Mouse (Mus musculus): ENCODE results near the gene Arid1b. TPM values are rescaled to one million over a fixed set of nuclear protein-coding genes. Genes with fewer than 3 reads are reported as not detected.

Gene Arid1b
- total RNA-seq, 2 experiments from 2014 or later, result 33.6 to 36.6 TPM

DNA sequence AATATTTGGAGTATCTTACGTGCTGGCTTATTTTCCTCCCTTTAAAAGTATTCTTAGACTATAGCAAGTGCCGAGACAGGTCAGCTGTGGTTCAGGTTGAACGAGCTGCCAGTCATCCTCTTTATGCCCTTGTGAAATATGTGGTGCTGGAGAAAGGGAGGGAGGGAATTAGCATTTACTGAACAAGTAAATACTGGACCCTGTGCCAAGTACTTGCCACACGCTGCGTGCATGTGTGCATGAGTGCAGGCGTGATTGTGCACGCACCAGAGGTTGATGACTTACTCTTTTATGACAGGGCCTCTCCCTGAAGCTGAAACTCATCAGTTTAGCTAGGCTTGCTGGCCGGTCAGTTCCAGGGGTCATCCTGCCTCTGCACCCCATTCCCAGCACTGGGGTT, 226.9 kb downstream of the Arid1b start:
- DNase-seq, result no peak
- intact Hi-C loops (cut with DNase I), result no loop called here

DNA sequence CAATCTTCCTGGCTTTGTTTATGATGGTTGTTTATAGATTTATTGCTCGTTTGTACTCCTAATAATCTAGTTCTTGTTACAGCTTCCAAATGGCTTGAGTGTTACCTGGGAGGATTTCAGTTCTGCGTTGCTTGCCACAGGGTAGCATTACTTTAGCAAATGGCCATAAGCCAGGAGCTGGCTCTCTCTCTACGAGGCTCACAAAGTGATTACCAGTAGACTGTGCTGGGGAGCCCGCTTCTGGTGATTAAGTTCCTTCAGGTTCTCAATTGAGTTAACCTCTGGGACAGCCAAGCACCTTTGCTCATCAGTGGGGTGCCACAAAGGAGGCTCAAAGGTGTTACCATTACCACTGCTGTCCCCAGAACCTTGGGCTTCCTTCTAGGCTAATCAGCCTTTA, 227.4 kb downstream of the Arid1b start:
- intact Hi-C loops (cut with DNase I), result no loop called here
- peak in 1 of 2 experiments; percentile 25 for DNase-seq

DNA sequence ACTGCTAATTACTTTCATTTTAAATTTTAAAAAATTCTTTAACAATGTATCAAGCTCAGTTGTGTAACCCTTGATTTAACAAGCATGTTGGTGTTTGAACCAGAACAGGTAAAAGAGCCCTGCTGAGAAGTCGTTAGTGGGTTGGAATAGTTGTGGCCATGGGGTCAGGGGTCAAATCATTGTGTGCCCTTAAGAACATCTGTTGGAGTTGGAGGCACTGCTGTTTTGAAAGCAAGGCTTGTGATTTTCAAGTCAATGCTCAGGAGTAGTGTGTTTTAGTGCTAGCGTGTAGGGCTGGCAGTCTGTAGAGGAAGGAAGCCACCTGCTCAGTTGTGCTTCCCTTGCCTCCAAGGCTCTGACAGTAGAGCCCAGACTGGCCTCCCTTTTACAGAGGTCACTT, 228.7 kb downstream of the Arid1b start:
- no peak for DNase-seq
- intact Hi-C loops (cut with DNase I), result no loop called here

DNA sequence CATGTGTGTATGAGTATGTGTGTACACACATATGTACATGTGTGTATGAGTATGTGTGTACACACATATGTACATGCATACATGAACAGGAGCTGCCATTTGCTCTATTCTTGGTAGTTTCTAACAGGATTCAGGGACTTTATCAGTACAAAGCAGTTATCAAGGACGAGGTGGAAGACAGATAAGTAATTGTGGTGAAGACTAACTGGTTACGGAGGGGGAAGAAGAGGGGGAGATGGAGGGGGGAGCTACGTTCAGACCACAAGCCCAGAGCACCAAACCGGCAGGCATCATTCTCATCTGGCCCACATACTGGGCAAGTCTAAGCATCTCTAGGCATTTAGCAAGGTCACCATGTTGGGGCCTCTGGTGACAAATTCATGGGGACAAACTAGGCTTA, 230.8 kb downstream of the Arid1b start:
- DNase-seq, result no peak
- intact Hi-C loops (cut with DNase I), result no loop called here

DNA sequence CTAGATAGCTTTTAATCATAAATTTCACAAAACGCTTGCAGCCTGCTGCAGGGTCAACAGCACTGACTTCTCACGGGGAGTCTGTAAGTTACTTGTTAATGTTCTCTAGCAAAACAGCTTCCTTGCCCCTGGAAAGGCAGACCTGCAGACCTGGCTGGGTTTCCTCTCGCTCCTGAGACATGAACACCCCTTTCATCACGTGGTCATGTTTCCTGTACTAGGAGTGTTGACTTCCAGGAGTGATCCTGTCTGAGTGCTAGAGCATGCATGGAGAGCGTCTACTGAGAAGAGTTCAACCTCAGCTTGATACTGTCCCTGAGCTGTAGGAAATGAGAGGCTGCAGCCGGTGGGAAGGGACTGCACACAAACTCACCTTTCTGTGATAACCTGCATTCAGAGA, 233.0 kb downstream of the Arid1b start:
- DNase-seq, result no peak
- intact Hi-C loops (cut with DNase I), result no loop called here

DNA sequence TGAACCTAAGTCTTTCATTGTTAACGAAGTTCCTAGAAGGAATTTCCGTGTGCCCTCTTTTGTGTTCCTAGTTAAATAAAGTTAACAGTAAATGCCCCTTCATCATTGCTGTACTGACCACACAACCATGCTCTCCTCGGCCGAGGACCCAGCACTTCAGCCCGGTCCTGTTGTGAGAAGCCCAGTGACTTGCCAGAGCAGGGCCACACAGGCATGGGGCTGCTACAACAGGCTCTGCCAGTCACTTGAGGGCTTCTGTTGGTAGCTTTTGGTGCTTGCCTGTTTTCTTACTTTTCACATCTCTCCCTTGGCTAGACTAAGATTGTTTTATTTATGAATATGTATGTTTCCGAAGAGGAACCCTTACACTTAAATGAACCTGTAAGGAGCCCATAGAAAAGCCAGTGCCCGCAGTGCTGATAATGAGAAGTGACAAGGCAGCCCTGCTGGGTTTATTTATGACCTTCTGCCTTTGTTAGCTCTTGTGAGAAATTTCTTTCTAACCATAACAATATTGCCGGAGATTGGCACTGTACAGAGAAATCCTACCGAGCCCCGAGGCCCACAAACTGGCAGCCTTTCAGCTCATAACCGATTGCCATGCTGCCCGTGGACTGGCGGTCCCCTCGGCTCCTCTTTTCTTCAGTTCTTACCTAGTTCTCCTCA, 234.0 kb downstream of the Arid1b start:
- DNase-seq, result no peak
- intact Hi-C loops (cut with DNase I), result no loop called here

DNA sequence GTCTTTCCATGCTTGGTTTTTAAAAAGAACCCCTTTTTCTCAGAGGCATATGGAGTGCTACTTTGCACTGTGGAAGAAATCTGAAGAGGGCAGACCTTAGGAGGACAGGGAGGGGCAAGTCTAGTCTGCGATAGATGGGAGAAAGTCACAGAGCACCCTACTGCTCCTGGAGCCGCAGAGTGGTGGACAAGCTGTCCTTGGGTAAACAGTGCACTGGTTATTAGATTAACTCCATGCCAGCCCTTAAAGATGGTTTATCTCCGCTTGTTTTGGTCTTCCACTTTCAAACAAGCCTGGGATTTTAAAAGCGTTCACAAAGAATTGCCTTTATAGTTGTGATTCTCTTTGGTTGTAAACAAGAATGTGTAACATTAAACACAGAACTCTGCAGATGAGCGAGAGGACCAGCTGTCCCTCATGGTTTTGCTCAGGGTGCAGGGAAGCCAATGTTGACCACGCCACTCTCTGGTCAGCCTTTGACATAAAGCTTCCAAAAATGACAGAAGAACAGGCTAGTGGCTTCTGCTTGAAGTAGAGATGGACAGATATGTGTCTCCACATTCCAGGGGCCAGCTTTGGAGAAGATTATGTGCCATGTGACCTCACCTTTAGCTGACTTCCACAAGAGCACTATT, 234.6 kb downstream of the Arid1b start:
- intact Hi-C loops (cut with DNase I), result no loop called here
- no peak for DNase-seq

DNA sequence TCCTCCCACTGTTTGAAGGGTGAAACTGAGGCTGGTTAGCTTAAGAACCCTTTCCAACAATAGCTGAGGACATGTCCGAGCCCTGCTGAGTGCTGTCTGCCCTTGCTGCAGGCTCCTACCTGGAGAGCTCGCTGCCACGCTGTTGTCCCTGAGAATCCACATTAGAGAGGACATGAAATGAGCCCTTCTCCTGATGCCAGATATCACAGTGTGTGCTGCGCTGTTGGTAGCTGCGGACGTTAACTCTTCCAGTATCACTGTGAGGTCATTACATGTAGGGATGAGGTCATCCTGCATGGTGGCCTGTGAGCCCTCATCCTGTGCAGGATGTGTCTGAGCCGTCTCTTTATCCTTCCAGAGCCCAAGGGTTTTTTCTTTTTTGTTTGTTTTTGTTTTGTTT, 235.9 kb downstream of the Arid1b start:
- intact Hi-C loops (cut with DNase I), result no loop called here
- DNase-seq, result no peak

DNA sequence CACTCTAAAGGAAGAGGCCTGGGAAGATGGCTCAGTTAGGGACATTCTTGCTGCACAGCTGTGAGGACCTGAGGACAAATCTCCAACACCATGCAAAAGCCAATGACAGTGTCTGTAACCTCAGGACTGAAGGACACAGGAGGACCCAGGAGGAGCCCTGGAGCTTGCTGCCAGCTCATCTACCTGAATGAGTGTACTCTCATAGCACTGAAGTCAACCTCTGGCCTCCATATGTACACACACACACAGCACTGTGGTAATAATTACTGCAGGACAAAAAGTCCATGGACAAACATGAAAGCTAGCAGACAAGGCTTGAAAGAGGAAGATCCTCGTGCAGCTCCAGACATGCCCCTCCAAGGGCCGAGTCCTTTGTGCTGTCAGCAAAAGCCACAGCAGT, 238.0 kb downstream of the Arid1b start:
- DNase-seq, result no peak
- intact Hi-C loops (cut with DNase I), result no loop called here

DNA sequence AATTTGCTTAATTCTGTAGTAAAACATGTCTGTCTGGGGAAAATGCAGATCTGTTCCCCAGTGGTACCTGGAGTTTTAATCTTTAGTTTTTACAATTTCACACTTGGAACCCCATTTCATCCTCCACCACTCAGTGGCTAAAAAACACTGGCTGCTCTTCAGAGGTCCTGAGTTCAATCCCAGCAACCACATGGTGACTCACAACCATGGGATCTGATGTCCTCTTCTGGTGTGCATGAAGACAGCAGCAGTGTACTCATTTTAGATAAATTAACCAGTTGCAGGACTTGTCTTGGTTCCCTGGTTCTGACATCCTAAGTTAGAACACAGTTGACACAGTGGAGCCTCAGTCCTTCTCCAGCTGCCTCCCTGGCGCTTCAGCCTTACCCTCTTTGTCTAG, 239.9 kb downstream of the Arid1b start:
- intact Hi-C loops (cut with DNase I), result no loop called here
- DNase-seq, result no peak

DNA sequence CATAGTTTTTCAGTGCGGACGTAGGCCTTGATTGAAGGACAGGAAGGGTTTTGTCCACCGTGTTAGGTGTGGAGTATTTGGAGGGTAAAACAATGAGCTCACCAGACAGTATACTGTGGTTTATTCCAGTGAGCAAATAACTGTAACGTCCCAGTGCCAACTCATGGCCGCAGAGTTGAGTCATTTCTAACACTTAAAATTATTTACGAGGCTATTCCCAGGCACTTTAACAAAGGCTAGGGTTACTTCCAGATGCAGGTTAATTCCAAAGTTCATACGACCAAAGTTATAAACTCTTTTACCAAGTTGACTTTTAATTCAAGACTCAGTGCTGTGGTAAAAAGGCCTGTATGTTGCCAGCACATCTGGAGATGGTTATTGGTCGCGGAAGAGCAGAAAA, 240.9 kb downstream of the Arid1b start:
- intact Hi-C loops (cut with DNase I), result no loop called here
- no peak for DNase-seq

DNA sequence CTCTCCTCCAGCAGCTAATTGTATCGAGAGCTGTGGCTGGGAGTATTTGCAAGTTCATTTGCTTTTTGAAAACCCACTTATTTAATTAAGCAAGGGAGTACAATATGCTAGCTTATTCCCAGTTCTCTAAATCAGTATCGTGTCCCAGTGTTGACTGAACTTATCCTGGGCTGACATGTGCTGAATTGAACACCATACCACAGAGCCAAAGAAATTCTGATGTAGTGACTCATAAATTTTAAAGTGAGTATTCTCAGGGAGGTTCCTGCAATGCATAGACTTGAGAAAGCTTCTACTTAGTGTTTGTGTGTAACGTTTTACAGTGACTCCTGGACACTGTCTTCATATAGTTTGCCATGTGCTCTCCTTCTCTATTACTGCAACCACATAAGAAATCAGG, 243.6 kb downstream of the Arid1b start:
- intact Hi-C loops (cut with DNase I), result no loop called here
- no peak for DNase-seq

DNA sequence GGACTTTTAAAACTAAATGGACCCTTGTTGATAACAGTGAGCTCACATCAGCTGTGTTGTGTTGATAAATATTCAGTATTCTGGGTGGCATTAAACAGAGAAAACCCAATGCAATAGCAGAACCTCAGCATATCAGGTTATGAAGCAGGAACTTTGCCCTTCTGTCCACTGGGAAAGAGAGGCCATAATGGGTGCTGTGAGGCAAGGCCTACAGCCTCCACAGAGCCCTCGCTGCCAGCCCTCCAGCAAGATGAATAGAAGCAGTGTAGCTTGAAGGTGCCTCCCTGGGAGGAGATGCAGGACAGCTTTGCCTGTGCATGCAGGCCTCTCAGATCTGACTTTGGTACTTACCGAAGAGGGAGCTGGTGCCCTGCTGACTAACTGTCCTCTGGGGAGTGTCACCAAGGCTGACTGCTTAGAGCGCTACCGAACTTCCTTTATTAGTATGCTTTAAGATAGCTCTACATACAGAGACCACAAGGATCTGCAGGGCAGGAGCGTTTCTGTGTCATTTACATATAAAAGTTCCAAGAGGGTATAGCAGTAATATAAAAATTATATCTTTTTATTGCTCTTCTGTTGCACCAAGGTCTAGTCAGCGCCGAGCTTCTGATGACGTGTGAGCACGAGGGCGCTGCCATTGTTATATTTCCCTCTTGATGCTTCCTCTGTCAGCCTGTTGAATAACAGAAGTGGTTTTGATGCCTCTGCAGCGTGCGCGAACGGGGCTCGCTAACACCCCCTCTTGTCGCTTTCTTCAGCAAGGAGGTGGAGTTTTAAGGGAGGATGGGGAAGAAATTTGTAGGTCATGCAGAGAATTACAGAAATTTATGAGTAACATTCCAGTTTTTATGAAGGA, 244.5 kb downstream of the Arid1b start:
- DNase-seq, result no peak
- intact Hi-C loops (cut with DNase I), result no loop called here

DNA sequence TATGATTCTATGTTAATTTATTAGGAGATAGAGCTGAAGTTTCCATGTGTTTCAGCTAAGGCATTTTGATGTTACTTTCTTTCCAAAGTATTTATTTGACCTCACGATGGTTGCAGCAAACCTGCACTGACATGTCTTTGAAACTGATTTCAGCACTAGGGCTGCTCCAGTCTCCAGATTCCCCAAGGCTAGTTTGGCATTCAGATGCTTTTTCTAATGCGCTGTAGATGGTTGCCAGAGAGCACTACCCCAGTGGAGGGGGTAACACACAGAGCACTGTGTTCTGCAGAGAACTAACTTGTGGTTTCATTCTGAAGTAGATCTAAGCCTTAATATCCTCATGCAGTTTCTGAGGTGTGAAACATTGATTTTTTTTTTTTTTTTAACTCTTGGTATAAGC, 250.4 kb downstream of the Arid1b start:
- intact Hi-C loops (cut with DNase I), result no loop called here
- no peak for DNase-seq

DNA sequence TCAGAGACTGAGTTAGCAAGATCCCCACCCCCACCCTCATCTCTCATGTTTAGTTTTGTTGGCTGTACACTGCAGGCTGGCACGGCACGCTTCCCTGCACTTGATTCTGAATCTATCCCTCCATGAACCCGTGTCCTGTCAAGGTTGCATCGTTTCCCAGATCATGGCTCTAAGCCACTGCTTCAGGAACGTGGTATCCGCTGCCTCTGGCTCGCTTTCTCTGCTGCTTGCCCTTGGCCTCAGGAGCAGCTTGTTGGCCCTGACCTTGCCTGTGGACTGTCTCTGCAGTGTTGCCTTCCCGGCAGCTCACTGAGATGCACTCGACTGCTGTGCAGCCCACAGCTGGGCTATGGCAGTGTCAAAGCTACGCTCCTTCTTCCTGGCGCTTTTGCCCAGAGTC, 252.6 kb downstream of the Arid1b start:
- DNase-seq, result peak; percentile 54 to 71
- intact Hi-C loops (cut with DNase I), result loop anchor here (5.0 kb wide), 1 partner anchor 34 kb away; no protein-coding TSS in a partner anchor

DNA sequence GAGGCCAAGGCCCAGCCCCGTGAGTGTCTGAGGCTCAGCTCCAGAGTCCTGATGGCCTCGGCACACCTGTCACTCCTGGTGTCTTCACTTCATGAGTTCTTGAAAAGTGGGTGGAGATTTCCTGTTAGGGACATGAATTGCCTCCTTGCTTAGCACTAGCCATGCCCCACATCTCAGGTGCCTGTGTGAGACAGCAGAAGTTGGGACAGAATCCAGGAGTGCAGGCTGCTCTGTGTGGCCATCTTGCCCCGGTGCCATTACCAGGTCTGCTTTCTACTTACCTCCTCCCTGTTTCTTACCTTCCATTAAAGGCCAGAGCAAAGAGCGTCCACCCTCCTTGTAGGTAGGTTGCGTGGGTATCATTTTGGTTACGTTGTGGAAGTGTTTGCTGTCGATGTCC, 253.1 kb downstream of the Arid1b start:
- DNase-seq, result no peak
- intact Hi-C loops (cut with DNase I), result loop anchor here (5.0 kb wide), 1 partner anchor 35 kb away; no protein-coding TSS in a partner anchor

DNA sequence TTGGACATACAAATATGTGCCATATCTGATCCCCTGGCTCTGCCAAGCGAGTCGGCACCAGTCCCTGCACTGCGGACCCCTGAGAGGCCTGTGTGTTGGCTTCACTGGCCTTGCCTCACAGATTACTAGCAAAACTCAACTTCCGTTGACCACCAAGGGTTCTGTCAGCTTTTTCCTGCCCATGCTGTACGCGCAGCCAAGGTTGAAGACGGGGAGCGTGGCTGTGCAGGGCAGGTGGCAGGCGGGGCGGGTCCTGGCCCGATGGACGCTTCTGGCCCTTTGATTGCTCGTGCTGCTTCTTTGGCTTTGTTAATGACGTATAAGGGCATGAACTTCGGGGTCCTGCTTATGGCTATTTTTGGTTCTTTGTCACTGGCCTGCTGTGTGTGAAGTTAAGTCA, 253.6 kb downstream of the Arid1b start:
- DNase-seq, result no peak
- intact Hi-C loops (cut with DNase I), result loop anchor here (5.0 kb wide), 1 partner anchor 35 kb away; no protein-coding TSS in a partner anchor

DNA sequence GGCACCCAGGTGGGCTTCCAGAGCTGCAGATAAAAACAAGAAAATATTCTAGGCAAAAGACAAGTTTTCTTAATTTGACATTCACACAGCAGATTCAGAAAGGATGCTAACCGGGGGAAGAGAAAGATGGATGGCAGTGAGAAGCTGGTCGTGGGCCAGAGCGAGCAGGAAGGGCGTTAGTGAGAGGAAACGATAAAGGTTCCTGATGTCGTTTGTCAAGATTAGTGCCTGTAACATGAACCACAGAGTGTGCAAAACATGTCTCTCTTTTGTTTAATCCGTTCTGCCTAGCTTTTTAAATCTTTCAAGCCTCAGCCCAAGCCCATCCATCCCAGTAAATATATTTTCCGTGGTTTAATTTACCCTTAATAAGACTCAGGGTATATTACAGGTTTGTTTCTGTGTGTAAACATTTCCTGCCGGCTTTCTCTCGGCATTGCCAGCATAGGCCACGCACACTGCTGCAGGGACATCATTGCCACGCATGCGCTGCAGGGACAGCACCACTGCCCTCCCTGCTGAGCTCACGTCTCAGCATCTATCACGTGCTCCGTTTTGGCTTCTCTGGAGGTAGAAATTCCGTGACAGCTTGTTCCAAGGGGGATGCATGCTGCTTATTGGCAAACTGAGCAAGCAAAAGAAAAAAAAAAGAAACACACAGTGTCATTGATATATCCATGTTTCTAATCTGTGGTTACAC, 255.0 kb downstream of the Arid1b start:
- DNase-seq, result peak; percentile 37 to 45
- intact Hi-C loops (cut with DNase I), result loop anchor here (5.0 kb wide), 1 partner anchor 37 kb away; no protein-coding TSS in a partner anchor

DNA sequence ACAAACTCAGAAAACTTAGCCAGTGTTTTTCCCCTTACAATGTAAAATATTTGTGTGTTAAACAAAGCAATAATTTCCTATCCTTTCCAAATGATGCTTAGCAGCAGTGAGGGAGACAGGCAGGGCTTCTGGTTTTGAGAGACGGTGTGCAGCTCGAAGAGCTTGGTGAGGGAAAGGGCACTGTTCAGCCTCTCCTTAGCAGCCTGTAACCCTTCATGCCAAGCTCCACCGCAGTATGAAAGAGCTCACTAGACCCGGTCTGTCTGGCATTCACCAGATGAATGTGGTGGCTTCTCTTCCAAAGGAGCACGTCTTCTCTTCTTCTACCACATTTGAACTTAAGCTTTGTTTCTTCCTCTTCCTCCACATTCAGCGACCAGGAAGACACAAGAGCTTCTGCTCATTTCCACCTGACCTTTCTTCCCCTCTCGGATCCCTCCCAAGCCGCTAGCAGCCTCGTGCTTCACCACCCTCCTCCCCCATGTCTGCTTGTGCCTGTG, 255.6 kb downstream of the Arid1b start:
- DNase-seq, result no peak
- intact Hi-C loops (cut with DNase I), result loop anchor here (5.0 kb wide), 3 partner anchors 37 to 252 kb away; no protein-coding TSS in a partner anchor

DNA sequence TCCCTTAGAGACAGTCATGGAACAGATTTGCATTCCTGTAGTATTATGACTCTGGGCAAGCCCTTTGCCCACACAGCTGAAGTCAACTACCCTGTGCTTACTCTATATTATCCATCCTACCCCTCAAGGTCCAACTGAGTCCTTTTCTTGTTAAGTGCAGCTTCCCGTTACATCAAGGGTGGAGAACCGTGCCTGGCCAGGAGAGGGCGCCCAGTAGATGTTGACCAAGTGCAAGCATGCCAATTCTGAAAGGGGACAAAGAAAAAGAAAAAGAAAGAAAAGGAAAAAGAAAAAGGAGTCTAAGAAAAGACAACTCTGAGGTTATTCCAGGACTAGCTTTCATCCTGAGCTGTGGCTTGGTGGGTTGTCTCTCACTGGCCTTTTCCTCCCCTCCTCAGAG, 258.3 kb downstream of the Arid1b start:
- peak; percentile 76 to 84 for DNase-seq
- intact Hi-C loops (cut with DNase I), result loop anchor here (2.0 to 5.0 kb wide), 3 partner anchors 50 to 255 kb away; no protein-coding TSS in a partner anchor

All from heart, postnatal 14 days (tissue).